Mouse (Mus musculus) kidney, embryonic 16.5 days (tissue): ENCODE results near the gene Col4a4. TPM values are rescaled to one million over a fixed set of nuclear protein-coding genes. Genes with fewer than 3 reads are reported as not detected.

Experiments used
- ATAC-seq: fragments of 200-750 bp; cut with Nextera tagmentation; 2 replicates; pipeline ENCODE4 v1.8.0; 2017; ENCODE audit warnings: moderate TSS enrichment; ENCODE audit not compliant: low FRiP score, low TSS enrichment
- H3K27ac ChIP-seq: fragments of 300-500 bp; sonication (generic); 2 replicates; pipeline ENCODE4 v1.5.1; 2014; ENCODE audit warnings: low read length
- H3K27me3 ChIP-seq: fragments of 300-500 bp; sonication (generic); 2 replicates; pipeline ENCODE4 v1.6.1; 2014; ENCODE audit warnings: low read length, control low read depth, mixed read lengths; ENCODE audit not compliant: insufficient read depth
- H3K36me3 ChIP-seq: fragments of 300-500 bp; sonication (generic); 2 replicates; pipeline ENCODE4 v1.6.1; 2014; ENCODE audit warnings: low read length, control low read depth, mixed read lengths; ENCODE audit not compliant: insufficient read depth
- H3K4me1 ChIP-seq: fragments of 300-500 bp; sonication (generic); 2 replicates; pipeline ENCODE4 v1.6.1; 2014; ENCODE audit warnings: low read length, control low read depth, mixed read lengths; ENCODE audit not compliant: insufficient read depth
- H3K4me2 ChIP-seq: fragments of 300-500 bp; sonication (generic); replicated peaks from 2 replicates; pipeline ENCODE4 v1.6.1; 2014; ENCODE audit warnings: low read depth, low read length
- H3K4me3 ChIP-seq: fragments of 300-500 bp; sonication (generic); 2 replicates; pipeline ENCODE4 v1.5.1; 2014; ENCODE audit warnings: mild to moderate bottlenecking, low read length
- H3K9ac ChIP-seq: fragments of 300-500 bp; sonication (generic); replicated peaks from 2 replicates; pipeline ENCODE4 v1.6.1; 2014; ENCODE audit warnings: low read length
- H3K9me3 ChIP-seq: fragments of 300-500 bp; sonication (generic); 2 replicates; pipeline ENCODE4 v1.6.1; 2016; ENCODE audit warnings: low read length, control low read depth
- WGBS: fragments of 180-500 bp; shearing (Covaris S2); extraction: QIAGEN DNeasy Blood & Tissue Kit; methylation state at CpG from one replicate; pipeline ENCODE4 v1.1.7; 2014; 5-methylcytosine and 5-hydroxymethylcytosine counted together
- polyA plus RNA-seq: library from polyadenylated mRNA; unstranded; fragments of >200 nt; fragmentation: Nextera tagmentation; extraction: Ambion mirVana; gene quantifications from 2 replicates; pipeline ENCODE4 v1.2.1, GENCODE M21; 2015

Gene Col4a4
- 4.3 and 4.9 TPM in 2 replicates for polyA plus RNA-seq

DNA sequence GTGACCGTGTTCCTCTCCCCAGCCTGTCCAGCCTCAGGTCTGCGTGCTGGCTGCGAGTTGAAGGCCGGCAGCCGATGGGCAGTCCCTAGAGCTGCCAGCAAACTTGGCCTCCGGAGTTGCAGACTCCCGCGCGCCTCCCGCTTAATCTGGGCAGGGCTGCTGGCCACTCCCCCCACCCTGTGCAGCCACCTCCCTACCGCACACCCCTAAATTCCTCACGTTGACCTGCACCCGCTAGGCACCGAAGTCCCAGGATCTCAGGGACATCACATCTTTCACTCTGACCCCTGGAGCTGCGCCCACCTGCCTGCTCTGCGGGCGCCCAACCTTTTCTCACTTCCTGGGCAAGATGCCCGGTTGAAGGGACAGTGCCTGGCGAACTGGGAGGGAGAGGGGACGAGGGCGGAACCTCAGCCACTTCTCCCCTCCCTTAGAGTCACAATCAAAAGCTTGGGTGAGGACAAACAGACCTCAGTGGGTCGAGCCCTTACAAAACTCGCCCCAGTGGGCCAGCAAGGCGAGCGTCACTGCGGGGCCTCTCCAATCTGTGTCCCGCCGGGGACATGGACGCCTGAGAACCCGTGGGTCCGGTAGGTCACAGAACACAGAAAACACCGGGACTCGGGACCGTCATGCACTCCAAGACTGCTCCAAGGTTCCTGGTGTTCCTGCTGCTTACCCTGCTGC, at the start of gene Col4a4, which contains the start of gene Col4a3:
Col4a4 (minus strand) TSS at position 137 of the 687 bp plus-strand sequence.
Col4a3 (plus strand) TSS at position 209 of the 687 bp plus-strand sequence.
- H3K4me3 ChIP-seq, result peak within 1 kb of the TSS; percentile 52
- H3K4me2 ChIP-seq, result peak within 1 kb of the TSS; percentile 90
- peak; percentile 89 for ATAC-seq
- 4% methylated on average over 34 of the region's 34 CpGs for WGBS
- H3K27me3 ChIP-seq, result peaks cover 4% of the 10 kb centered on the region; the same call in 1 of the 2 replicates
- peak within 1 kb of the TSS; percentile 62 for H3K9ac ChIP-seq
- H3K27ac ChIP-seq, result no peak within 1 kb of the TSS
- H3K9me3 ChIP-seq, result no peaks in the 10 kb centered on the region
- peaks cover 8% of the 10 kb centered on the region for H3K4me1 ChIP-seq
- no peaks in the 10 kb centered on the region for H3K36me3 ChIP-seq

DNA sequence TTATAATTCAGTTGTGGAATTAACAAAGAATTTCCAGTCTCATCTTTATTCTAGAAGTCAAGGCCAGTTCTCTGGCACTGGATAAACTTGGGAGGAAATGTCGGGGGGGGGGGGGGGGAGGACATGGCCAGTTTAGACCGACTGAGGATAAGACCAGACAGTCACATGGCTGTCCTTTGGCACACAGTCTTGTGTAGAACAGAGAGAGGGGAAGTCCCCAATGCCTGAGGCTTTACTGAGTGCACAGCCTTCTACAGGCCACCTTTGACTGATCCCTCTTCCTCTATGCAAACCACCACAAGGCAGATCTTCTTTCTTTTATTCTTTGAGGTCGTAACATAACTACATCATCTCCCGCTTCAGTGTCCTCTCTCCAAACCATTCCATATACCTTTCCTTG, 49.7 kb upstream of the Col4a4 start:
- Histone ChIP-seq H3K4me3 (no peak overlapping the region), H3K27me3 (no peaks in the 10 kb centered on the region), H3K9ac (no peak overlapping the region), H3K4me1 (peaks cover 8% of the 10 kb centered on the region), H3K9me3 (no peaks in the 10 kb centered on the region), H3K27ac (no peak overlapping the region), H3K4me2 (no peak overlapping the region), H3K36me3 (no peaks in the 10 kb centered on the region)
- no peak for ATAC-seq
- WGBS, result 82% methylated on average over 4 of the region's 4 CpGs

DNA sequence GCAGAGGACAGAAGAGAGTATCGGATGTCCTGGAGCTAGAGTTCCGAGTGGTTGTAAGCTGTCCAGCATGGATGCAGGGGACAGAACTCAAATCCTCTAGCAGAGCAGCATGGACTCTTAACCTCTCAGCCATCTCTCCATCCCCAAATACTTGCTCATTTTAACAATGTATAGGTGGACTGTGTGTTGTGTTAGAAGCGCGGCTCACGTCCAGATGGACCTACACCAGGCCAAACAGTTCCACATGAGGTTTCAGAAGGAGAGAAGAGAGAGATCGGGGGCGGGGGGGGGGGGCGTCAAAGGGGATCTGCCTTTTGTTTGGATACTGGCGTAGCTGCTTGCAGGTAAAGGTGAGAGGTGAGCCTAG, 48.6 kb upstream of the Col4a4 start:
- Histone ChIP-seq H3K9ac (no peak overlapping the region), H3K4me3 (no peak overlapping the region), H3K4me1 (peaks cover 6% of the 10 kb centered on the region; the same call in 1 of the 2 replicates), H3K4me2 (no peak overlapping the region), H3K9me3 (no peaks in the 10 kb centered on the region), H3K27ac (no peak overlapping the region), H3K36me3 (no peaks in the 10 kb centered on the region), H3K27me3 (no peaks in the 10 kb centered on the region)
- WGBS, result 84% methylated on average over 9 of the region's 9 CpGs
- ATAC-seq, result peak; percentile 53; the same call in 1 of the 2 replicates

DNA sequence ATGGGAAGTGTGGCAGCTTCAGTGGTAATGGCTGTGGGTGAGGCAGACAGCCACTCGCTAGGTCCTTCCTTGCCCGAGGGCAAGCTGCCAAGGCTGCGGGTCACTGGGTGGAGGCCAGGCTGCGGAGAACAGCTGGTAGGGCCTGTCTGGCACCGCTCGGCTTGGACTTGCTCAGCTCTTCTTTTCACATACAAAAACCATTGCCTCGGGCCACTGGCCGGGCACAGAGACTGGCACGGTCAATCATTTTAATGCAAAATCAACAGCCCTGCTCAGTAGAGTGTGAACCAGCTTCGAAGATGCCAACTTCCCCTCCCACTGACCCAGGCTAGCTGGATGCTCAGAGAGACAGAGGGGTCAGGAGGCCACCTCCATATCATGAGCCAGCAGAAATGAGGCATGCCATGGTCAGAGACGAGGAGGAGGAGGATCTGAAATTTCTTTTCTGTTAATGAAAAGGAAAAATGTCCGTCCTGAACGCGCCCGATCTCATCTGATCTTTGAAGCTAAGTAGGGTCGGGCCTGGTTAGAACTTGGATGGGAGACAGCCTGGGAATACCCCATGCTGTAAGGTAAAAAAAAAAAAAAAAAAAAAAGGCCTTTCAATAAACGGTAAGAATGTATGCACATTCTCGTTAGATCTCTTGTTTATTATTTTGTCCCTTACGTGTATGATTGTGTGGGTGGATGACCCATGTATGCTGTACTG, 48.0 kb upstream of the Col4a4 start:
- H3K4me1 ChIP-seq, result peaks cover 6% of the 10 kb centered on the region; the same call in 1 of the 2 replicates
- H3K36me3 ChIP-seq, result no peaks in the 10 kb centered on the region
- no peak overlapping the region for H3K4me3 ChIP-seq
- H3K27ac ChIP-seq, result peak overlapping the region; percentile 46; the same call in 1 of the 2 replicates
- no peak overlapping the region for H3K9ac ChIP-seq
- no peak overlapping the region for H3K4me2 ChIP-seq
- H3K27me3 ChIP-seq, result no peaks in the 10 kb centered on the region
- ATAC-seq, result peak; percentile 89
- H3K9me3 ChIP-seq, result no peaks in the 10 kb centered on the region
- 55% methylated on average over 19 of the region's 19 CpGs for WGBS

DNA sequence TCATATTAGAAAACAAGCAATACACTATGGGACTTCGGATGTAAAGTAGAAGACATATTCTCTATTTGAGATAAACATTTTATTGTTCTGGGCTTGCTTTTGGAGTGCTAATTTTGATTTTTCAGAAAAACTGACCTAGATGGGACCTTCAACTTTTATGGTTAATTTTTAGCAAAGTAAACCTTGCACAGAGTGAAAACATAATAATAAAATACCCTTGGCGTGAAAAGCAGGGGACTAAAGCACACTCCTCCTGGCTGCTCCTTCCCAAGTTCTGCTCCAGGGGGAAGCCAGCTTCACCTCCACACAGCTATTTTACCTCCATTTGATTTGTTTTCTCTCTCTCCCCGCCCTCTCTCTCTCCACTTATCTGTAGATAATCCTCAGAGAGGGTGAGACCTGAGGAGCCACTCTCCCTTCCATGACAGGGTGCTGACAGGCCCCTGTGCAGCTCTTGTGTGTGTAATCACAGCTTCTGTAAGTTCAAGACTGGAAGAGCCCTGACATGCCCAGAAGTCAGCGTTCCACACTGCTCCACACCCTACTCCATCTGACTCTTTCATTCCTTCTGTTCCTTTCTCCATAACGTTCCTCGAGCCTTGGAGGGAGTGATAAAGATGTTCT, 44.6 kb upstream of the Col4a4 start:
- H3K4me1 ChIP-seq, result peaks cover 6% of the 10 kb centered on the region; the same call in 1 of the 2 replicates
- 63% methylated on average over 6 of the region's 6 CpGs for WGBS
- H3K27ac ChIP-seq, result no peak overlapping the region
- no peaks in the 10 kb centered on the region for H3K9me3 ChIP-seq
- H3K27me3 ChIP-seq, result no peaks in the 10 kb centered on the region
- H3K9ac ChIP-seq, result no peak overlapping the region
- H3K4me3 ChIP-seq, result no peak overlapping the region
- H3K4me2 ChIP-seq, result no peak overlapping the region
- no peaks in the 10 kb centered on the region for H3K36me3 ChIP-seq
- no peak for ATAC-seq

DNA sequence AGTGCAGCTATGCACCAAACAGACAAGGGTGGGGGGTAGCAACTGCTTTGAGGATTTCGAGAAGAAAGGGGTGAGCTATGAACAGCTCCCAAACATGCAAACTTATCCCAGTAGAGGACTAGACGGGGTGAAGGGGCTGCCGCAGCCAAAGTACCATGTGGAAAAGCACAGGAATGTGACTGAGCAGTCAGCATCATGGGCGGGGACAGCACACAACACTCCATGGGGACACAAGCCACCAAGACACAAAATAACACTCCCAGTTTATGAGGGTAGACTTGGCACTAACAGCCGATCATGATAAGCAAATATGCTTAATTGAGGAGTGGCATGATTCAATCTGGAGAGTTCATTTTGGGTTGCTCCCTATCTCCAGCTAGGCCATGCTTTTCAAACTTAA, 42.8 kb upstream of the Col4a4 start:
- no peaks in the 10 kb centered on the region for H3K27me3 ChIP-seq
- 79% methylated on average over 5 of the region's 5 CpGs for WGBS
- no peak overlapping the region for H3K4me3 ChIP-seq

DNA sequence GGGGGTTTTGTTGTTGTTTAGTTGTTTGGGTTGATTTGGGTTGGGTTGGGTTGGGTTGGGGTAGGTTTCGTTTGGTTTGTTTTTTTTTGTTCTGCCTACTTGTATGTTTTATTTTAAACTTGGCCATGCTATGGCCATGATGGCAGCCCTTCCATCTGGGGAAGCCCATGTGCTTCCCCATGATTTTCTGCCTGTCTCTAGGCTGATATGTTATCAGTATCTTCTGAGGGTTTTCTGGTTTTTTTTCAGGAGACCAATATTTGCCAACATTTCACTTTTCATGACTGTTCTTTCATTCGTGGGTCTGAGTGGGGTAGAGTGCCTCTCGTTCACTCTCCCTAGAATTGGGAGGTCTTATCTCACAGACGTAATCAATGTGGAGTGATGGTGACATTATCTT, 41.0 kb upstream of the Col4a4 start:
- ATAC-seq, result no peak

More for the DNA sequence above, 42.8 kb upstream of the Col4a4 start:
- peaks cover 3% of the 10 kb centered on the region; the same call in 1 of the 2 replicates for H3K4me1 ChIP-seq
- no peak overlapping the region for H3K4me2 ChIP-seq
- no peak for ATAC-seq
- H3K9ac ChIP-seq, result no peak overlapping the region
- H3K36me3 ChIP-seq, result no peaks in the 10 kb centered on the region
- no peak overlapping the region for H3K27ac ChIP-seq
- no peaks in the 10 kb centered on the region for H3K9me3 ChIP-seq

DNA sequence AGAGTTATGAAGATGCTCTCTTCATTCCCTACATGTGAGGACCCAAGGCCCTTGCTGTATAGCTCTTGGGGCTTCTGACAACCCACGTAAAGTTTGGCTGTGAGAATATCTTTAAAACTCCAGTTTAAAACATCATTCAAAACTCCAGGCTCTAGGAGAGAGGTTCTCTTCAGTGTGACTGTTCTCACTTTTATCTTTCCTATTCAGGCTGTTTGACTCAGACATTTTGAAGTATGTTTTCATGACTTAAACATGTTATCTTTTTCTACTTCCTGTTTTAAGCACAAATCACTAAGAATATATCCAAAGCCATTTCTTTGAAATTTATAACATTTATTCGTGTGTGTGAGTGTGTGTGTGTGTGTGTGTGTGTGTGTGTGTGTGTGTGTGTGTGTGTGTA, 38.8 kb upstream of the Col4a4 start:
- 79% methylated on average over 2 of the region's 2 CpGs for WGBS
- H3K4me2 ChIP-seq, result no peak overlapping the region
- H3K36me3 ChIP-seq, result no peaks in the 10 kb centered on the region
- H3K27me3 ChIP-seq, result no peaks in the 10 kb centered on the region
- no peak overlapping the region for H3K4me3 ChIP-seq
- no peak for ATAC-seq
- no peak overlapping the region for H3K9ac ChIP-seq
- no peak overlapping the region for H3K27ac ChIP-seq
- H3K9me3 ChIP-seq, result no peaks in the 10 kb centered on the region
- no peaks in the 10 kb centered on the region for H3K4me1 ChIP-seq

More for the DNA sequence above, 41.0 kb upstream of the Col4a4 start:
- Histone ChIP-seq H3K36me3 (no peaks in the 10 kb centered on the region), H3K9ac (no peak overlapping the region), H3K4me2 (no peak overlapping the region), H3K9me3 (no peaks in the 10 kb centered on the region), H3K27me3 (no peaks in the 10 kb centered on the region), H3K4me3 (no peak overlapping the region), H3K27ac (no peak overlapping the region), H3K4me1 (no peaks in the 10 kb centered on the region)
- WGBS, result 81% methylated on average over 4 of the region's 4 CpGs

DNA sequence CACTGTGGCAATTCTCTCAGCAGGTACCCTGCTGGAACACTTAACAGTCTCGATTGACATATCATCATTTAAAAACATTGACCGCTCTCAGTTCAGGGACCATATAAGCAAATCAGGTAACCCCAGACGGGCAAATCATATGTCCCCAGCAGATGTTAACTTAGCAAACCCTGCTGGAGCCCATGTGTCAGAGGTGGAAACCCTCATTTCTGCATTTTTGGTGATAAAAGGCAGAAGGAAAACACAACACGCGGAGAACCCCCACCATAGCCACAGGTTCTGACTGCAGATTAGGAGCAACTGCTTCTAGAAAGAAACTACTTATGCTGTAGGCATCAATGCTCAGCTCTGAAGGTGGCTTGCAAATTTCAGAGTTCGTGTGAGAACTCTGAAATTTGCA, 38.3 kb upstream of the Col4a4 start:
- Histone ChIP-seq H3K9me3 (no peaks in the 10 kb centered on the region), H3K27me3 (no peaks in the 10 kb centered on the region), H3K4me2 (no peak overlapping the region), H3K36me3 (no peaks in the 10 kb centered on the region), H3K9ac (no peak overlapping the region), H3K4me3 (no peak overlapping the region), H3K4me1 (no peaks in the 10 kb centered on the region), H3K27ac (no peak overlapping the region)
- 83% methylated on average over 6 of the region's 6 CpGs for WGBS
- no peak for ATAC-seq
